Mouse (Mus musculus): ENCODE measurements around the gene Foxn4.

Foxn4 gene

DNA sequence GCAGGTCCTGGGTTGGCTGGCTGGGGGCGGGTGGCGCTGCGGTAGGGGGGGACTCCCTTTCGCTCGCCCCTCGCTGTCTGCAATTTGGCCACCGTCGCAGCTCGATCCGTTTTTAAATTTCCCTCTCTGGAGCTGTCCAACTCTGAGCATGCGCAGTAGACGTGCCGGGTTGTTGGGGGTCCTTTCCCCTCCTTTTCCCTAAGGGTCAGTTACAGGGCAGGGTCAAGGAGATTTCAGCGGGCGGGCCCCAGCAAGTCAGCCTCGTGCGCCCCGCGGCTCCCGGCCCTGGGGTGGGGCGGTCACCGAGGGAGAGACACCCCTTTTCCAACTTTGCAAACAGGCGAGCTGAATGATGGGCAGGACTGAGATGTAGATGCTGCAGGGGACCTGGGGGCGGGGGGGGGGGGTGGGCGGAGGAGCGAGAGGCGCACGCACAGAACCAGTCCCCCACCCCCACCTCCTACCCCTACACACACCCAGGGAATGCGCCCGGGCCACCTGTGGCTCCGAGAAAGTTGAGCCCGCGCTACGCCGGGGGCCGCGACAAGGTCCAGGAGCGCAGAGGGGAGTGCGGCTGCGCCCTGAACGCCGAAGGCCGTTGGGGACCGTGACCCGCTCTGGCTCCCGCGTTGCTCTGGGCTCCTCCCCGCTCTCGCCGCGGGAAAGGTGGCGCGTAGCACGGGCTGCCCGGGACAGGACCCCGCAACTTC, at the start of gene Foxn4:
Foxn4 (minus strand) TSS at position 115 of the 710 bp plus-strand sequence.
- DNase-seq (ENCODE audit: low read depth) = no peak

- no peak for DNase-seq (ENCODE audit: low read depth)
These were observed 49.6 kb upstream of the Foxn4 start for GRCm38 (mm10) chr5:114323105-114323790.

DNA sequence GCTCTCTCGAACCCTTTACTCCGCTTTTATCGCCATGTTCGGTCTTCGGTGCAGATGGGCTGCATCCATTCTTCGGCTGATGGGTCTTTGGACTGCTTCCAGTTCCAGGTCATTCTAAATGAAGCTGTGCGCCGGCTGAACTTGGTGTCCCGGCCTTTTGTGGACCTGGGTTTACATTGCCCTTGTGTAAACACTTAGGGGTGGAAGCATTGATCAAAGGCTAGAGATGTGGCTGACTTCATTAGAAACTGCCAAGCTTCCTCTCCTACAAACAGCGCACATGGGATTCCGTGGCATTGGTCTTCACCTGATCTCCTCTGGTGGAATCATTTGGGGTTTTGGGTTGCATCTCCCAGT, 36.1 kb upstream of the Foxn4 start:
- no peak for DNase-seq (ENCODE audit: low read depth)

DNA sequence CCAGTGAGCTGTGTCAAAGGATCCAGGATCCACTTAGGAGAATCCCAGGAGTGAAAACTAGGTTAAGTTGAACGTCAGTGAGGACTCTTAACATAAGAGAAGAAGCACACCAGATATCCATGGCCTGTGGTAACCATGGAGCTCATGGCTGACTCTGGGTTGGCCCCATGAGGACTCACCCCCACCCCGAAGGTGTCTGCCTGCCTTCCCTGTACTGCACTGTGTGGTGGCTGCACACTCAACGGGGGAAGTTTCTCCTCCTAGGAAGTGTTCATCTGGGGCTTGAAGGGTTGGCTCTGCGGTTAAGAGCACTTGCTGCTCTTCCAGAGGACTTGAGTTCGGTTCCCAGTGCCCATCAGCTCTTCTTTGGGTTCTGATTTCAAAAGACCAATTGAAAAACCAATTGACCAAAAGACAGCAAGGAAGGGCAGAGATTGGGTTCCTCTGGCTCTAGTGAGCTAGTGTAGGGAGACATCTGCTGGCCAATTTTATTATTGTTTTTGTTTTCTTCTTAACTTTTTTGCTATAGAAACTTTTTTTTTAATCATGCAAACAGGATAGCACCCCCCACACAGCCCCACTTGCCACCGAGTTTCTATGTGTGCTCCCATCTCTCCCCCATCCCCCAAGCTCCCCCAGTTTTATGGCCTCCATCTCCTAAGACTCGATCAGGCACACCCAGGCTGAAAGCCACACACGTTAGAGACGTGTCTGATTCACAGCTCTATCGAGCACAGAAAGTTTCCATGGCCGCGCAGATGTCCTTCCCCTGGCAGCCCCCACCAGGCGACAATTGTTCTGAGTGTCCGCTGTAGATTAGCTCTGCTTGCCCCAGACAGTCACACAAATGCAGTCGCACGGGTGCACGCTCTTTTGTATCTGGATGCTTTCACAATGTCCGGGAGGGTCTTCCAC, 35.4 kb upstream of the Foxn4 start:
- peak; percentile 83 for DNase-seq (ENCODE audit: low read depth)

- DNase-seq (ENCODE audit: low read depth) = no peak
These were observed 32.9 kb upstream of the Foxn4 start for GRCm38 (mm10) chr5:114306496-114306895.

DNA sequence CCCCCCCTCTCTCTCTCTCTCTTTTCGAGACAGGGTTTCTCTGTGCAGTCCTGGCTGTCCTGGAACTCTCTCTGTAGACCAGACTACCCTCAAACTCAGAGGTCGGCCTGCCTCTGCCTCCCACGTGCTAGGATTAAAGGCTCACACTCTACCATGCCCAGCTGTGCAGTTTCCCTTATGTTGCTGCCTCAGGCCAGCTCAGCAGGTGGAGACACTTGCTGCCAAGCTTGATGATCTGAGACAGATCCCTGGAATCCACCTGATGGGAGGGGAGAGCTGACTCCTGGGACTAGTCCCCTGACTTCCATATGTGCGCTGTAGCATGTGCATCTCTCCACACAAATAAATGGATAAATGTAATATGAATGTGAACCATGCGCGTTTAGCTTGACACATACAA, 29.6 kb upstream of the Foxn4 start:
- no peak for DNase-seq (ENCODE audit: low read depth)

- DNase-seq (ENCODE audit: low read depth) = no peak
These were observed 26.4 kb upstream of the Foxn4 start for GRCm38 (mm10) chr5:114299883-114300610.

DNA sequence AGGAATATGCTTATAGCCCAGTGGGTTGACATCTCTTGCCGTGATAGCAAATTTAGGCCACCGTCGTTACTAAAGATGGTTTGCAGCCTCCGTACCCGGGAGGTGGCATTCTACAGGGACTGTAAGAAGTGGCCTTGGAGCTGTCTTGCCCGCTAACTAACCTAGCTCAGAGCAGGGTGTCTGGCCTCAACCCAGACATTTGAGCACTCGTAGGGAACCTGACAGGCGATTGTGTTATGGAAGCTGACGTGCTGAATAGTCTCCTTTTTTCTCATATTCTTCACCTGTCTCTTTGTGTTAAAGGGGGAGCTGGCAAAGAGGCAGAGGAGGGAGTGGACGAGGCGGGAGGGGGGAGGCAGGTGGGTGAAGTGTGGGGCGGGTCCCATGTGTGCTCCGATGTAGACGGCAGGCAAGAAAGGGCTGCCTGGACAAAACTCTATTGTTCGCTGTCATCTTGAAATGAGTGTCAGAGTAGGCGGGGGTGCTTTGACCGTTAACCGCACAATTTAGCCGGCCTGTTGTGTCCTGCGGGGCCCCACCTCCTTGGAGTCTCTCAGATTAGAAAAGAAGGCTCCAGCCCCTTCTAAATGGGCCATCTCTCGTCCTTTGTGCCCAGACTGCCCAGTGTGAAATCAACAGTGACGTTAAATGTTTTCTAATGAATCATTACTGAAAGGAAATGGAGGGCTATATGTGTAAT, 25.7 kb upstream of the Foxn4 start:
- no peak for DNase-seq (ENCODE audit: low read depth)

DNA sequence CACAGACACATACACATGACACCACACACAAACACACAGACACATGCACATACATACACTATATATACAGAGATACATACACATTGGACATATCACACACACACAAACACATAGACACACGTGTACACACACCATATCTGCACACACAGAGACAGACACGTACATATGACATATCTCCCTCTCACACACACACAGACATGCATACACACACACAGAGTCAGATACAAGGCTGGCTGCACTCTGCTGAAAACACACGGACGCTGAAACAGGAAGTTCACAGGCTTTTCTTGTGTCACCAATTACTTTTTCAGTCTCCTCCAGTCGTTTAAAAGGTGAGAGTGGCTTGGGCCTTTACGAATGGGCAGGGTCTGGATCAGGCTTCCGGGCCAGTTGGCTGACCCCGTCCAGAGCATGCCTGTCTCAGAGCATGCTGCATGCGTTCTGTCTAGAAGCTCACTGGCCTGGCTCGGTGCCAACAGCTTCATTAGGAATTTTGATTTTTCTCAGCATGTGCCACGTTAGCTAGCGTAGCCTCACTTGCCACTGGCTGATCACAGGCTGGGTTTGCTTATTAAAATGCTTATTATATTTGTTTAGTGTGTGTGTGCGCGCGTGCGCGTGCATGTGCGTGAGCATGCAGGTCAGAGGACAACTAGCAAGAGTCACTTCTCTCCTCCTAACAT, 24.7 kb upstream of the Foxn4 start:
- DNase-seq (ENCODE audit: low read depth) = peak; percentile 13

- DNase-seq (ENCODE audit: low read depth) = peak; percentile 35
These were observed 23.4 kb upstream of the Foxn4 start for GRCm38 (mm10) chr5:114296693-114297631.

DNA sequence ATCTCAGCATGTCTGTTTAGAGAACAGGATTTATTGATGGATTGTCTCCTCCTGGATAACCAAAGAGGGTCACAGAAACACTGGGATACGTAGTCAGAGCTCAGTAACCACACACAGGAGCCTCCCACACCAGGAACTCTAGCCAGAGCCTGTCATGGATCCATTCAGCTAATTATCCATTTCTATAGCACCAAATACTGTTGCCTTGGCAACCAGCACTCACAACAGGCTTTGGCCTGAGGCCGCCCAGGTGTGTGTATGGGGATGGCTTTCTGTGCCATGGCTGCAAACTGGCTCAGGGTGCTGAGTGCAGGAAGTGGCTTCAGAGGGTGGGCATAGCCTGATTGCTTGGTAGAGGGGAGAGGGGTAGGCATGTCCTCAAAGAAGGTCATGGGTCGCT, 16.4 kb upstream of the Foxn4 start:
- DNase-seq (ENCODE audit: low read depth) = no peak

- DNase-seq (ENCODE audit: low read depth) = no peak
These were observed 15.3 kb upstream of the Foxn4 start, which contains the start of gene Myo1h for GRCm38 (mm10) chr5:114288874-114289273. Myo1h (plus strand) TSS chr5:114289166.

DNA sequence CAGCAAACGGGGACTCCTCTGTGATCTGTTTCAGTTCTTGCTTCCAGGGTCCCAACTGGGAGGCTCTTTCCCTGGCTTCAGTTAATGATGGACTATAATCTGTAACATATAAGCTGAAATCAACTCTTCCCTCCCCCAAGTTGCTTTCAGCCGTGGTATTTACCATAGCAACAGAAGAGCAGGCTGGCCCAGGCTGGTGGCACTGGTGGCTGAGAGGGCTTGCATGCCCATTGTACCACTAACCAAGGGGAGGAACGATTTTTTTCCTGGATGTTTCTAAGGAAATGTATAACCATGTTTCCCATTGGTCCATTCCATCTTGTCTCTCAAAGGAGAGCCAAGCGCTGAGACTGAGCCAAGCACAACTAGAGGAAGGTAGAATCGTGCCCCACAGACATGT, 14.8 kb upstream of the Foxn4 start:
- no peak for DNase-seq (ENCODE audit: low read depth)

DNA sequence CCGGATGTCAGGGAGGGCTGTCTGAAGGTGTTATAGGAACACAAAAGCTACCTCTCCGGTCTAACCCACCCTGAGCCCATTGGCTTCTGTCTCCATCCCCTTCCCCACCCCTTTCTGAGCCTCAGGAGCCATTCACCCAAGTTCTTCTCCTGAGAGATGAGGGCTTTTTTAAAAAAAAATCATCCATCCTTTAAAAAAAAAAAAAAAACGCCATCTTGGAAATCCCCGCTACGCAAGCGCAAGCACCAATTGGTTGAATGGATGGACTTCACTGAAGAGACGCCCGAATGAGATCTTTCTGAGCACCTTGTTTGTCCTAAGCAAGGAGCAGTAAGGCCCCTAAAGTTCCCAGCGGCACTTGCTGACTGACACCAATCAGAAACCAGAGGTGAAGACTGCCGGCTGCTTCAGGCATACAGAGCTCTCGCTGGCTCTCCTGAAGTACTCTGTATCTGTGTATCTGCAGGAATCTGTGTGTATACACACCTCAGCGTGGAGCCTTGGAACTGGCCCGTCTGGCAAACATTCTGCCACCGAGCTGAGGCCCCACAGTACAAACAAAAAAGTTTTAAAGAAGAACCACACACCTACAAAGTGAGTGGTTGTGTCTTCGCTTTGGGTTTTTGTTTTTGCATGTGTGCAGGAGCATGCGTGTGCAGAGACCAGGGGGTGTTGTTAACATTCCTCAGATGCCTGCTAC, 13.4 kb upstream of the Foxn4 start:
- no peak for DNase-seq (ENCODE audit: low read depth)

DNA sequence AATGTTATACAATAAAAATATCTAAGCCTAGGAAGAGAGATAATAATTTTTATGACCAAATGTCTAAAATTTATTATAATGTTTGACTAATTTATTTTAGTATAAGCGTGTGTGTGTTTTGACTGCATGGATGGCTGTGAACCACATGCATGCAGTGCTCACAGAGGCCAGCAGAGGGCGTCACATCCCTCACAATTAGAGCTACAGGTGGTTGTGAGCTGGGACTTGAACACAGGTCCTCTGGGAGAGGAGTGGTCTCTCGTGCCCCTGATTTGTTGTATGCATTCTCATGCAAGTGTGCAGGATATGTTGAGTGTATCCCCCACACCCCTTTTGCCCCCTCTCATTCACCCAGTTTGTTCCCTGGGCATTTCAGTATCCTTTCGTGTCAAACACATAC, 12.5 kb upstream of the Foxn4 start:
- DNase-seq (ENCODE audit: low read depth) = no peak

DNA sequence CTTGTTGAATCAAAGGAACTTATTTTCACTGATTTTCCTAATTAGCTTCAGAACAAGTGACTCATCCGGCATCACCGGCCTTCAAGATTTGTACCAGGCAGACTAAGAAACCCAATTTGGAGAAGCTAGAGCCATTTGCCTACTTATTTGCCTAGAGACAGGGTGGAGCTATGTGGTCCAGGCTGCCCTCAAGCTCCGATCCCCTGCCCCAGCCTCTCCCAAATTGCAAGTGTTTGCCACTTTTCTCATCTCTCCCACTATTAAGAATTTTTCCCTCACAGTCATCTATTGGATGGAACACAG, 11.7 kb upstream of the Foxn4 start:
- no peak for DNase-seq (ENCODE audit: low read depth)

DNA sequence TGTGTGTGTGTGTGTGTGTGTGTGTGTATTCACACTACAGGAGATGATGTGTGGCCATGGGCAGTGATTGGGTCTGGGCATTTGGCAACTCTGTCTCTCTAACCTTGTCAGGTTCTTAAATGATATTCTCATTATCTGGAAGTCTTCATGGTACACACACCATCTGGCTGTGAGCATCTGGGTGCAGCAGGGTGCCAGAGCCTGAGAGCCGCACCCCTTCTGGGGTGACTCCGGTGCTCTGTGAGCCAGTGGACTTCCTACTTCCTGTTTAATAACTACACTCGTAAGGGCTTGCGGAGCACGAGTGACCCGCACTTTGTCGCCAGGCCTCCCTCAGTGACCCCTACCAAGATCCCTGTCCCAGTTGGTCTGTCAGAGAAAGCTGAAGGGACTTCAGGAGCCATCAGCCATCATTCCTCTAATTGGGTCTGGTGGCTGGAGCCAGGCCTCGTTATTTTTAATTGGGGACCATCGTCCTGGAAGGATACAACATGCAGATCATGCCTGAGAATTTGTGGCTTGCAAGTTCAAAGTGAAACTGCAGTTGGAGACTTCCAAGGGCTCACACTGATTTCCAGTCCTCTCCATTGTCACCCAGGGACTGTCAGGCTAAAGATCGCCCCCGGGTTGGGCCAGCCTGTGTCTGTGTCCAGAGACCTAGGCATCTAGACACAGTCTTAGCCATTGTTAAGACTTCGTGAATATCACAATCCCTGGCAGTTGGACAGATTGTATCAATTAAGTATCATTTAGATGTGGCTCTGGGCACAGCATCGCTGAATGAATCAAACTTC, 11.2 kb upstream of the Foxn4 start:
- no peak for DNase-seq (ENCODE audit: low read depth)

GRCm38 (mm10) chr5:114282346-114282745, 8.7 kb upstream of the Foxn4 start:
- no peak for DNase-seq (ENCODE audit: low read depth)
